Mouse (Mus musculus): ENCODE measurements around the gene Tmem120b. TPM values are rescaled to one million over a fixed set of nuclear protein-coding genes. Genes with fewer than 3 reads are reported as not detected.

The Tmem120b gene
- polyA plus RNA-seq, 1 experiment from 2014 or later, result 23.3 TPM

DNA sequence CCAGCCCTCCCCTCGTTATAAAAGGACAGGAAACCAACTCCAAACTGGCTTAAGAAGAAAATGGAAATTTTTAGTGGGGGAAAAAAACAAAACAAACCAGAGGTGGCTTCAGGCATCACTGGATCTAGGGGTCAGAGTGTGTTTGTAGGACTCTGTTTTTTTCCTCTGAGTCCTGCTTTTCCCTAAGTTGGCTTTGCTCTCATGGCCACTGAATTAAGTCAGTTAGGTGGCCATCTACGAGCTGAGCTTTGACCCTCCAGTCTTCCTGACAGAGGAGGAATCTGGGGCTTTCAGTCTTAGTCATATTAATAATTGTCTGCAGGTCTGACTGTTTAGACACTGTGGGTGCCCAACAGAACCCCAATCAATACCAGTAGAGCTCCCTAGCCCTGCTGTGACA, 30.3 kb downstream of the Tmem120b start:
- H3K9me3 ChIP-seq, result no peaks in the 10 kb centered on the region
- no peak overlapping the region for H3K4me3 ChIP-seq
- no peaks in the 10 kb centered on the region for H3K4me1 ChIP-seq
- H3K9ac ChIP-seq, result no peak overlapping the region
- 75% methylated on average over 2 of the region's 2 CpGs for WGBS
- H3K27ac ChIP-seq, result no peak overlapping the region
- H3K36me3 ChIP-seq (replicated peaks), result peaks cover 4% of the 10 kb centered on the region; the same call in 1 of the 2 replicates
- H3K27me3 ChIP-seq (replicated peaks), result no peaks in the 10 kb centered on the region
- no peak for ATAC-seq (replicated peaks)
- no peak overlapping the region for H3K4me2 ChIP-seq

DNA sequence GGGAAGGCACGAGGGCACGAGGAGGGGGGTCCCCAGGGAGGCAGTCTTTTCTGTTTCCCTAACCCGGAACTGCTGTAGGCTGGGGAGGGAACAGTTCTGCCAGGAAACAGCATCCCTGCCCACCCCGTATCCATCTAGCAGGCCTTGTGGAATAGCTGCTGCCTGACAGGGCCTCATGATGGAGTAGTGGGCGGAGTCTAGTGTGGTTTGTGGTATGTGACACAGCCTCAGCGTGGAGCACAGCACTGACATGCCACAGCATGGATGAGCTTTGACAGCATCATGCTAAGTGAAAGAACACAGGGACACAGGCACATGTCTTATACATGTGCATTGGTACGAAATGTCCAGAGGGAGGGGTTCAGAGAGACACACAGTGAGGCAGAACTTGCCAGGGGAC, 34.2 kb downstream of the Tmem120b start:
- H3K27ac ChIP-seq, result no peak overlapping the region
- H3K4me3 ChIP-seq, result no peak overlapping the region
- H3K4me1 ChIP-seq, result no peaks in the 10 kb centered on the region
- H3K4me2 ChIP-seq, result no peak overlapping the region
- no peak overlapping the region for H3K9ac ChIP-seq
- no peak for ATAC-seq (replicated peaks)
- H3K9me3 ChIP-seq, result no peaks in the 10 kb centered on the region
- H3K36me3 ChIP-seq (replicated peaks), result peaks cover 4% of the 10 kb centered on the region; the same call in 1 of the 2 replicates
- H3K27me3 ChIP-seq (replicated peaks), result no peaks in the 10 kb centered on the region
- WGBS, result 83% methylated on average over 7 of the region's 7 CpGs

DNA sequence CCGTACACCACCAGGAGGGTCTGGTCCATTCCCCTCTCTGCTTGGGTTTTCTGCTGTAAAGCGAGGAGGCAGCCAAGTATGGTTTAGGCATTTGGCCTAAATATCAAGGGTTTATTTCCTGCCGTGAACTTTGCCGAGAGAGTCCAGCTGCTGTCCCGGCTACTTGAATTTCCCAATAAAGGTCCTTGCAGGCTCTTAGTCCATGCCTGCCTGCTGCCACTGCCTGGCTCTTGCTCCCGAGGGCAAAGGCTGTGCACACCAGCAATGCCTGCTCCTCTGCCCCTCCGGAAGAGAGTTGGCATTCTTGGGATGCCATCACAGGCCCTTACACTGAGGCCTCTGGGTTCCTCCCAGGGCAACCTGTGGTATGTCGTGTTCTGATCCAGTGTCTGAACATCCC, 35.3 kb downstream of the Tmem120b start:
- ATAC-seq (replicated peaks), result no peak
- Histone ChIP-seq H3K4me3 (no peak overlapping the region), H3K9me3 (no peaks in the 10 kb centered on the region), H3K4me2 (no peak overlapping the region), H3K27ac (no peak overlapping the region), H3K27me3 (replicated peaks) (no peaks in the 10 kb centered on the region), H3K9ac (no peak overlapping the region), H3K4me1 (no peaks in the 10 kb centered on the region), H3K36me3 (replicated peaks) (peaks cover 4% of the 10 kb centered on the region; the same call in 1 of the 2 replicates)
- 86% methylated on average over 8 of the region's 8 CpGs for WGBS

DNA sequence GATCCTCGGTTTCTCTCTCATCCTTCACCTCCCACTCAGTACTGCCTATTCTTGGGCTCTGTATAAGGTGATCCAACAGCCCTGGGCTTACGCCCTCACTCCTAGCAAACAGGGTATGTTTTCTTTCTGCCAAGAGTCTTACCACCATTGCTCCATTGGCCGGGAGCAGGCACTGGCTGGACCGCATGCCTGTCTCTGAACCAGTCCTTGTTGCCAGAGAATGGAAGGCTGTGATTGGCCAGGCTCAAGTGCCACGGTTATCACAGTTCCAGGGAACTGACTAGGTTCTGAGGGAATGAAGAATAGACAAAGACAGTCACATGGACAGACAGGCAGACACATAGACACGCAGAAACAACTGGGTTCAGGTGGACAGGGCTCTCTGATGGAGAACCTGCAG, 36.6 kb downstream of the Tmem120b start:
- 82% methylated on average over 6 of the region's 6 CpGs for WGBS

DNA sequence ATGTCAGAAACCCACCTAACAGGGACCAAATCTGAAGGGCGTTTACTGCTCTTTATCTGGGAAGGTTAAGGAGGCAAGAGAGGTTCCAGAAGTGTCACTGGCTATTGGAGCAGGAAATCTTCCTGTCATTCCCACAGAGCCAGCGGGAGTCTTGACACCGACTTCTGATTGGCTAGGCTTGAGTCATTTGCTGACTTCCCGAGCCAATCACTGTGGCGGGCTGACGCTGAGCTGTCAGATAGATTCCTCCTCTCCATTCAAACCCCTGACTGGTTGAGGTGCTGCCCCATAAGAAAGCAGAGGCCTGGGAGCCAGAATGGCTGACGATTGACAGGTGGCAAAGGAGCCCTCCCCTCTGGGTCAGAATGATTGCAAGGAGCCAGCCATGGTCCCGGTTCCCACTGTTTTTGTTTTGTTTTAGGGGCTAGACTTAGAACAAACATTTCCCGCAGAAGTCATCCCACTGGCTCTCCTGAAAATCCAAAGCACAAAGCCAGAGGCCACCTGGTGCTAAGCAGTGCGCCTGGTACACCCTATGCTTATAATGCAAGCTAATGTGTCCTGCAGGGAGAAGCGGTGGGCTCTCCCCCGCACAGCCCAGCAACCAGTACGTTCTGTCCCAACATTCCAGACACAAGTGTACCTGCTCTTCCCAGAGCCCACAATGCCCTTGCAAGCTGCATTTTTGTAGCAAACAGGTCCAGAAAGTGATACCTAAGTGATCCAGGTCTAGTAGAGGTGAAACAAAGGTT, 41.4 kb downstream of the Tmem120b start:
- peaks cover 21% of the 10 kb centered on the region for H3K4me1 ChIP-seq
- H3K4me2 ChIP-seq, result peak overlapping the region; percentile 29
- H3K9ac ChIP-seq, result no peak overlapping the region
- no peaks in the 10 kb centered on the region for H3K9me3 ChIP-seq
- H3K27ac ChIP-seq, result peak overlapping the region; percentile 70
- peak; percentile 65; the same call in 1 of the 2 replicates for ATAC-seq (replicated peaks)
- H3K4me3 ChIP-seq, result peak overlapping the region; percentile 3; the same call in 1 of the 2 replicates
- no peaks in the 10 kb centered on the region for H3K27me3 ChIP-seq (replicated peaks)
- no peaks in the 10 kb centered on the region for H3K36me3 ChIP-seq (replicated peaks)
- WGBS, result 25% methylated on average over 13 of the region's 13 CpGs

More for the DNA sequence above, 36.6 kb downstream of the Tmem120b start:
- H3K9me3 ChIP-seq, result no peaks in the 10 kb centered on the region
- H3K9ac ChIP-seq, result no peak overlapping the region
- H3K4me2 ChIP-seq, result no peak overlapping the region
- H3K4me3 ChIP-seq, result no peak overlapping the region
- H3K36me3 ChIP-seq (replicated peaks), result peaks cover 2% of the 10 kb centered on the region; the same call in 1 of the 2 replicates
- H3K27me3 ChIP-seq (replicated peaks), result no peaks in the 10 kb centered on the region
- H3K4me1 ChIP-seq, result peaks cover 10% of the 10 kb centered on the region
- no peak for ATAC-seq (replicated peaks)
- H3K27ac ChIP-seq, result no peak overlapping the region

DNA sequence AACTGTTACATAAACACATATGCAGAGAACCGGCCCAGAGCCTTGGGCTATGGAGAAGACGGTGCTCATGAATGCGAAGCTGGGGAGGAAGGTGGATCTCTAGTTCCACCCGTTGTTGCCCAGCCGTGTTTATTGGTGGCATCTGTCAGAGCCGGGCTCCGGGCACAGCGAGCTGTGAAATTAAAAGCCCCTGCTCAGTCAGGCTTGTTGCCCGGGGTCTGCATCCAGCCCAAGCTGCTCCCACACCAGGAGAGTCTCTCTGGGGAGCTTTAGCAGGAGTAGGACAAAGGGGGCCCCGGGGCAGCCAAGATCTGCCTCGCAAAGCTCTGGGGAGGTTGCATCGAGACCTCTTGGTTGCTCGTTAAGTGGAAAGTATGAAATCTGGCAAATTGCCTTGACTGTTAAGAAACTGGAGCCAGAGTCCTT, 42.1 kb downstream of the Tmem120b start:
- H3K27ac ChIP-seq, result peak overlapping the region; percentile 70
- H3K4me2 ChIP-seq, result peak overlapping the region; percentile 29; the same call in 1 of the 2 replicates
- no peaks in the 10 kb centered on the region for H3K36me3 ChIP-seq (replicated peaks)
- H3K9ac ChIP-seq, result no peak overlapping the region
- no peak for ATAC-seq (replicated peaks)
- 30% methylated on average over 13 of the region's 13 CpGs for WGBS
- peaks cover 21% of the 10 kb centered on the region for H3K4me1 ChIP-seq
- H3K4me3 ChIP-seq, result no peak overlapping the region
- no peaks in the 10 kb centered on the region for H3K27me3 ChIP-seq (replicated peaks)
- H3K9me3 ChIP-seq, result no peaks in the 10 kb centered on the region

DNA sequence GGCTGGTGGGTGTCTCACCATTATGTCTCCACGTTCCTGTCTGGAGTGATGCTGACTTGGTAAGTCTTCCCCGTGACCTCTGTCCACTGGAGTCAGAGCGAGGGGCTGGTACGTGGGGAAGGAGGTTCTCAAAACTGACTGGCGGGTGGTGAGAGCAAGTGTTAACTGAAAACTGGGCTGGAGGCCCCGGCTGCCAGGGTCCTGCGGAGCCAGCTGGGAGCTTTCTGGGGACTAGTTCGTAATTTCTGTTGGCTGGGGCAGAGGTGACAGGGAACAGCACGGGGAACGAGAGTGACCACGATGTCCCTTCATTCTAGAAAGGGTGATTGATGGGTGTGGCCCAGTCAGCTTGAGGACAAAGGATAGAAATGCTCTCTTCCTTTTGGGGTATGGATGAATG, 45.9 kb downstream of the Tmem120b start:
- Histone ChIP-seq H3K36me3 (replicated peaks) (no peaks in the 10 kb centered on the region), H3K27ac (no peak overlapping the region), H3K9me3 (no peaks in the 10 kb centered on the region), H3K27me3 (replicated peaks) (no peaks in the 10 kb centered on the region), H3K4me3 (no peak overlapping the region), H3K9ac (no peak overlapping the region), H3K4me1 (peaks cover 18% of the 10 kb centered on the region), H3K4me2 (no peak overlapping the region)
- whole genome bisulfite sequencing, result 74% methylated on average over 11 of the region's 11 CpGs
- no peak for ATAC-seq (replicated peaks)

DNA sequence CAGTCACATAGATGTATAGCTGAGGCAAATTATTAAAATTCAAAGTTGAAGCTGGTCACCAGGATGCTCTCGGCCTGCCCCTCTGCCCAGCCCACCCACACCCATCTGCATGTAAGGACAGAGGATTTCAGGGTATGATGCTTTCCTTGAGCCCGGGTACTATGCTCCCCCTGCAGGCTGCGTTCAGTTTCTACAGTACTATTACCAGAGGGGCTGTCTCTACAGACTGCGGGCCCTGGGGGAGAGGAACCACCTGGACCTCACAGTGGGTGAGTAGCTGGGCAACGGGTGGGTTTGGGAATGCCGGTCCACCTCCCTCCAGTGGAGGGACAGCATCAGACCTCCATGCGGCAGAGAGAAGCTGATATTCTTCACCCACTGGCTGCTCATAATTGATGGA, 46.7 kb downstream of the Tmem120b start:
- H3K36me3 ChIP-seq (replicated peaks), result no peaks in the 10 kb centered on the region
- H3K4me2 ChIP-seq, result no peak overlapping the region
- WGBS, result 29% methylated on average over 7 of the region's 7 CpGs
- H3K4me3 ChIP-seq, result no peak overlapping the region
- no peak overlapping the region for H3K9ac ChIP-seq
- H3K27ac ChIP-seq, result no peak overlapping the region
- H3K4me1 ChIP-seq, result peaks cover 10% of the 10 kb centered on the region
- H3K27me3 ChIP-seq (replicated peaks), result no peaks in the 10 kb centered on the region
- no peak for ATAC-seq (replicated peaks)
- H3K9me3 ChIP-seq, result no peaks in the 10 kb centered on the region

DNA sequence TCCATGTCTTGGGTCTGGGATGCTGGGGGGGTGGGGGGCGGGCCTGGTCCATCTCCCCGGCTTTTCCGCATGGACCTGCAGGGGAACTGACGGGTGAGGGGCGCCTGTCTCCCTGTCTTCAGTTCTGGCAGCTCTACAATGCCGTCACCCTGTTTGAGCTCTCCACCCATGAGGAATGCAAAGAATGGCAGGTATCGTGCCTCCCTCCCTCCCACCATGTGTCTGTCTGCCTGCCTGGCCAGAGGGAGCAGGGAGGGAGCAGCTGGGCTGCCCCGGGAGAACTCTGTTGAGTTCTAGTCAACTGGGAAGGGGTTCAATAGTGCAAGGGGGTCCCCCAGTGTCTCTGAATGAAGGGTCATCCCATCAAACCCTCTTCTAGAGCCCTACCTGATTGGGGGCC, 47.9 kb downstream of the Tmem120b start:
- Histone ChIP-seq H3K4me3 (no peak overlapping the region), H3K27me3 (replicated peaks) (no peaks in the 10 kb centered on the region), H3K4me1 (0 out of 2 replicates have a peak, but pooled peaks cover 2% of the 10 kb centered on the region), H3K4me2 (no peak overlapping the region), H3K27ac (no peak overlapping the region), H3K9ac (no peak overlapping the region), H3K9me3 (no peaks in the 10 kb centered on the region), H3K36me3 (replicated peaks) (no peaks in the 10 kb centered on the region)
- ATAC-seq (replicated peaks), result no peak
- WGBS, result 81% methylated on average over 8 of the region's 8 CpGs

DNA sequence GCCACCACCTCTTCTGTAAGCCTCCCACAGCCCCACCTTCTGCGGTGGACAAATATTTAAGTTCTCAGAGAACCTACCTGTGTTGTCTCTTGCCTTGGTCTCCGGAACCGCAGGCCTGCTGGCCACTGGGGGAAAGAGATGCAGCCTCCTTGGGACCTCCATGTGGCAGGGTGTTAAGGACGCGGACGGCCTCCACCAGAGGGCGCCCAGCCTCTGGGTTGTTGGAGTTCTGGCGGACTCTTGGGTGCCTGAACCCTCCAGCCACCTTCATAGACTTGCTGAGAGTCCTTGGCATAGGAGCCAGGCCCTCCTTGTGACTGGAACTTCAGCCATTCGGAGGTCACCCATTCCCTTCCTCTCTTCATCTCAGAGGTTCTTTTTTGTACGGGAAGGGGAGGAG, 49.0 kb downstream of the Tmem120b start:
- Histone ChIP-seq H3K9me3 (no peaks in the 10 kb centered on the region), H3K27ac (no peak overlapping the region), H3K27me3 (replicated peaks) (no peaks in the 10 kb centered on the region), H3K4me3 (no peak overlapping the region), H3K4me1 (0 out of 2 replicates have a peak, but pooled peaks cover 2% of the 10 kb centered on the region), H3K36me3 (replicated peaks) (no peaks in the 10 kb centered on the region), H3K9ac (no peak overlapping the region), H3K4me2 (no peak overlapping the region)
- WGBS, result 15% methylated on average over 10 of the region's 10 CpGs
- no peak for ATAC-seq (replicated peaks)

DNA sequence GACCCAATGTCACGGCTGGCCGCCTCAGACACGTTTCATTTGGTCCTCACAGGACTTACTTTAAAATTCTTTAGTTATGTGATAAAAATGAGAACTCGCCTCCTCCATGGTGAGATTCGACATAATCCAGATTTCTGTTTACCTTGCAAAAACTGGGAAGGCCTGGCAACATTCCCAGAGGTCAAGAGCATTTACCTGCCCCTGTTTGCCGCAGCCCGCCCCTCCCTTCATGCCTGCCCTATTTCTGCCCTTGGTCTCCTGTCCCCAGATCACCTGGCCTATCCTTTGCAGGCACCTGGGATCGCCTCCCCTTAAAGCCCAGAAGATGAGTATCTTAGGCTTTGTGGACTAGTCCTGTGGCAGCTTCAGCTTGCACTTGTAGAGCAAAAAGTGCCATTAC, 49.6 kb downstream of the Tmem120b start:
- H3K9me3 ChIP-seq, result no peaks in the 10 kb centered on the region
- 0 out of 2 replicates have a peak, but pooled peaks cover 2% of the 10 kb centered on the region for H3K4me1 ChIP-seq
- no peak overlapping the region for H3K9ac ChIP-seq
- no peaks in the 10 kb centered on the region for H3K27me3 ChIP-seq (replicated peaks)
- WGBS, result 88% methylated on average over 8 of the region's 8 CpGs
- no peak for ATAC-seq (replicated peaks)
- no peak overlapping the region for H3K4me3 ChIP-seq
- H3K27ac ChIP-seq, result no peak overlapping the region
- no peaks in the 10 kb centered on the region for H3K36me3 ChIP-seq (replicated peaks)
- no peak overlapping the region for H3K4me2 ChIP-seq

DNA sequence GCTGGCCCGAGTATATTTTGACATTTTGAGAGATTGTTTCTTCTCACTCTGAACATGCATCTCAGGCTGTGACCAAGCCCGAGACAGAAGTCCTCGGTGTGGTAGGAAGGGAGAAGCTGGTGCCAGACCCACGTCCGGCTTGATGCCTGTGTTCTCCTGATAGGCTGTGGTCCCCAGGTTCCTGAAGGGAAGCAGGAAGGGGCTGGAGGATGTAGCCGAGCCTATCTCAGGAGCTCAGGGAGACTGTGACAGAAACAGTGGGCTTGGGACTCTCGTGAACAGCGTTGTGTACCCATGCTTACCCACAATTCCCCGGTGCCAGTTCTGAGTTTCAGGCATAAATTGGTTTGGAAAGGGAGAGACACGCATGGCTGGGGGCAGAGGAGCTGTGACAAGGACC, 50.6 kb downstream of the Tmem120b start:
- ATAC-seq (replicated peaks), result no peak
- Histone ChIP-seq H3K36me3 (replicated peaks) (no peaks in the 10 kb centered on the region; the same call in 1 of the 2 replicates), H3K4me1 (0 out of 2 replicates have a peak, but pooled peaks cover 2% of the 10 kb centered on the region), H3K4me2 (no peak overlapping the region), H3K4me3 (no peak overlapping the region), H3K9me3 (no peaks in the 10 kb centered on the region), H3K27me3 (replicated peaks) (no peaks in the 10 kb centered on the region), H3K27ac (no peak overlapping the region), H3K9ac (no peak overlapping the region)
- WGBS, result 80% methylated on average over 10 of the region's 10 CpGs
